Mouse (Mus musculus) monocyte, adult 2 months (primary cell): ENCODE data around the gene Ube2f.

Source experiments
- DNase-seq, 2 experiments: peaks; one replicate each; pipeline ENCODE4 v3.0.0; 2022; ENCODE audit warnings: low spot score in 2 of 2, low read depth in 1 of 2

Gene Ube2f

GRCm38 (mm10) chr1:91235395-91235794, 14.7 kb upstream of the Ube2f start:
- DNase-seq: no peak

GRCm38 (mm10) chr1:91237676-91238075, 12.4 kb upstream of the Ube2f start:
- no peak for DNase-seq

- DNase-seq: peak in 1 of 2 experiments; percentile 37
These were observed 11.0 kb upstream of the Ube2f start for GRCm38 (mm10) chr1:91239112-91239511.

- no peak for DNase-seq
These were observed 10.3 kb upstream of the Ube2f start for GRCm38 (mm10) chr1:91239800-91240199.

GRCm38 (mm10) chr1:91240685-91241084, 9.4 kb upstream of the Ube2f start:
- no peak for DNase-seq

- no peak for DNase-seq
These were observed 8.9 kb upstream of the Ube2f start for GRCm38 (mm10) chr1:91241249-91241648.

GRCm38 (mm10) chr1:91248242-91248641, 1.9 kb upstream of the Ube2f start:
- no peak for DNase-seq

GRCm38 (mm10) chr1:91248970-91249369, 1.1 kb upstream of the Ube2f start:
- no peak for DNase-seq

GRCm38 (mm10) chr1:91250415-91251147, 477 bp downstream of the Ube2f start:
- peak in 1 of 2 experiments; percentile 23 for DNase-seq

- peak in 1 of 2 experiments; percentile 58 for DNase-seq
These were observed 1.1 kb downstream of the Ube2f start for GRCm38 (mm10) chr1:91251148-91251650.

- no peak for DNase-seq
These were observed 1.8 kb downstream of the Ube2f start for GRCm38 (mm10) chr1:91251927-91252326.

- DNase-seq: no peak
These were observed 7.8 kb downstream of the Ube2f start for GRCm38 (mm10) chr1:91257918-91258317.

GRCm38 (mm10) chr1:91259794-91260193, 9.7 kb downstream of the Ube2f start:
- no peak for DNase-seq

- no peak for DNase-seq
These were observed 12.4 kb downstream of the Ube2f start for GRCm38 (mm10) chr1:91262508-91262907.

GRCm38 (mm10) chr1:91272260-91272659, 22.2 kb downstream of the Ube2f start:
- no peak for DNase-seq

GRCm38 (mm10) chr1:91276581-91276980, 26.5 kb downstream of the Ube2f start:
- DNase-seq: no peak

GRCm38 (mm10) chr1:91277480-91277879, 27.4 kb downstream of the Ube2f start:
- DNase-seq: no peak

GRCm38 (mm10) chr1:91278410-91279119, 28.5 kb downstream of the Ube2f start:
- no peak for DNase-seq

- no peak for DNase-seq
These were observed 29.0 kb downstream of the Ube2f start for GRCm38 (mm10) chr1:91279126-91279525.

- DNase-seq: no peak
These were observed 32.5 kb downstream of the Ube2f start for GRCm38 (mm10) chr1:91282582-91282981.

GRCm38 (mm10) chr1:91289375-91289774, 39.3 kb downstream of the Ube2f start:
- no peak for DNase-seq

- DNase-seq: no peak
These were observed 42.2 kb downstream of the Ube2f start for GRCm38 (mm10) chr1:91292101-91292825.
